Mouse (Mus musculus): ENCODE measurements around the gene Clec12b.

The Clec12b gene

GRCm38 (mm10) chr6:129385774-129386173, at the start of gene Clec12b:
Clec12b (minus strand) TSS chr6:129385874.
- DNase-seq, result no peak

- DNase-seq, result no peak
Measured at GRCm38 (mm10) chr6:129434239-129434638, 48.6 kb upstream of the Clec12b start.

GRCm38 (mm10) chr6:129427281-129427680, 41.6 kb upstream of the Clec12b start:
- no peak for DNase-seq

DNA sequence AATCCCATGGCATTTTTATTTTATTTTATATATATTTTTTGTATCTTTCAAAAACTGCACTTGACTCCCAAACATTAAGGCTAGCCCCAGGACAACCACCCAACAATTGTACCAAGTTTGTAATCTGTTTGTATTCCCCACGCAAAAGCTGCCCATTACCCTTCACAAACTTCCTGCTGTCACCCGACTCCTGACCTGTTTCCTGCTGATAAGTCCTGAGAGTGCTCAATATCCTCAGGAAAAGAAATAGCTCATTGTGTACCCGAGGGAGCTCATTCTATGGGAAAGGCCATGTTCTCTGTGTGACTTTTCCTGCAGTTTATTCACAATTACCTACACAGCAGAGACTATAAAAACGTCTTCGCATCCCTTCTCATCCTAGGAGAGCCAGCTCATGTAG, 40.1 kb upstream of the Clec12b start:
- peak; percentile 44 for DNase-seq

GRCm38 (mm10) chr6:129425217-129425616, 39.5 kb upstream of the Clec12b start:
- DNase-seq, result no peak

DNA sequence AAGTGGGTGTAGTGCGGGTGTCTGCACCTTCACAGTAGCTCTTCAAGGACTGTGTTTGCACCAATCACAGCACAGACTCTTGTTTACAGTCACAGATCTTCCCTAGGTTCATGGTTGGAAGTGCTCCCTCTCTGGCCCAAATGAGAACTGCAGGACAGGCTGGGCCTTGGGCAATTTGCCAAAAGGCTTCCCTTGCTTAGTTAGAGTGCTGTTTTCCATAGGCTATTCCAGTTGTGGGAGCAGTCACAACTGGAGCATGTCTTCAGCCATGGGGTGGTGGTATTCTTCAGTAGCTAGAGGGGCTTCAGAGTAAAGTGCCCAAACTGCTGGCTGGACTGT, 38.0 kb upstream of the Clec12b start:
- DNase-seq, result peak; percentile 81

DNA sequence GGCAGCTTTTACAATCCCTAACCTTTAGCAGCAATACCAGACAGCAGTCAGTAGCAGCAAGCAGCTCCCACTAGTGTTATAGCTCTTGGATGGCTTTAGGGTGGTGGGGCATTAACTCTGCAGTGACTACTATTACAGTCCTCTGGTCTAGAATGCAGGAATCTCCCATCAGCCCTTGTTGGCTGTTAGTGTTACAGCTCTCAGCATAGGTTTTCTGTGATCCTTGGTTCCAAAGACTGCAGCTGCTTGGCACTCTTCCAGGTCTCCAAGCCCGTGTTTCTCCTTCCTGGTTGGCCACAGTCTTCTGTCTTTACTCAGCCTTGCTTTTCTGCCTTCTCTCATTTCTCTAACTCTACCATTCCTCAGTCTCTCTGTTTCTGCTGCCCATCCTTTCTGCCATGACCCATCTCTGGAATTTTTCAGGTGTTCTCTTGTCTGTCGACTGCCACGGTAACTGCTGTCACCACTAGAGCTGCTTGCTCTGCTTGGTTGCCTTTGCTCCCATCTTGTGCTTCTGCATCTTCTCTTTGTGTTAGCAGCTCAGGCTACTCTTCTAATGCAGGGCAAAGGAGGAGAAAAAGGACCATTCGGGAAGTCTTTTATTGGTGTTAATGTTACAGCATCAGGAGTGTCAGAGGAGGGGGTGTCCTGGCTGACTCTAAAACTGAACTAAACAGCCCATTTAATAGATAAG, 37.5 kb upstream of the Clec12b start:
- DNase-seq, result peak; percentile 70

- no peak for DNase-seq
Measured at GRCm38 (mm10) chr6:129422311-129422710, 36.6 kb upstream of the Clec12b start.

DNA sequence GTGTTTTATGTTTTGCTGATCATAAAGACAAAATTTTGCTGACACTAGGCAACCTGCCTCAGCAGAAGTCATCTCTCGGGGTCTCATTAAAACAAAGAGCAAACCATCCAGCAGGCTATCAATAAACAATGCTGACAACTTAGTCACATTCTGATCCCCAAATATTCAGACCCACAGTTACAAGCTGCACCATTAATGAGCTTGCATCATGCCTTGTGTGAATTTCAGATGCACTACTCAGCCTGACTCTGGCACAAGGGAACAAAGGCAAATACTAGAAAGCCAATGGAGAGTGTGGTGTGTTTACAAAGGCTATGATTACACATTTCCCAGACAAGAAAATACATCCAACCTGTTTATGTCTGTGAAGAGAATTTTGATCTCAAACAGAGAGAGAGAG, 28.5 kb upstream of the Clec12b start:
- no peak for DNase-seq

DNA sequence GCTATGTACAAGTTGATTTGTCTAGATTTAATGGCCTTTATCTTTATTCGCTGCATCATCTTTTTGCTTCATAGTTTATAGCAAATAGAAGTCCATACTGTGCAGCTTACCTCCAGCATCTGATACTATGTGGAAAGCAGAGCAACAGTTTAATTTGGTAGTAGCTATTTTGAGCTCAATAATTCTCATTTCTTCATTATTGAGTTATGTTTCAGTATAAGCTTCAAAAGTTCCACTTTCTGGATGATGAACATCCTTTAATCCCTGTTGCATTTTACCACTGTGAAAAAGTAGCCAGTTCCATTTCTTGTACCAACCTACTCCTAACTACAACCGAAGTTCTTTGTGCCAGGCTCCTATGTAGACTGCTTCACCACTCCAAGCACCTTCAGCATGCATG, 22.9 kb upstream of the Clec12b start, which contains the start of gene Clec9a:
TSS of gene Clec9a (plus strand) at position 301 of the 400 bp plus-strand sequence.
- DNase-seq, result no peak

DNA sequence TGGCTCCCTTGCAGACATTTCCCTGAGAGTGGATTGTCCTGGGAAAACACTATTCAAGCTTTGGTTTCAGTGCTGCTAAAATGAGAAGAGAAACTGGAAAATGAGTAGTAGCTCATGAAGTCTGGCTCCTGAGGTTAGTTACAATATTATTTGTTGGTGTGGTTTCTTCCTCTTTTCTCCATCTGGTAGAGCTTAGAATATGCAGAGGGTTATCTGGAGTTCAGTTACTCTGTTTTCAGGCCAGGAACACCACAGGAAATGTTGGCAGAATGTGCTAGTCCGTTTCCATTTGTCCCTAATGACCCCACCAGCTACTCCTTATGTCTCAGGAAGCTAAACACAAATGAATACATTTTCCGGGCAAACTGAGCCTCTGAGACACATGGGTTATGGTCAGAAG, 21.6 kb upstream of the Clec12b start:
- DNase-seq, result peak; percentile 13

- no peak for DNase-seq
Measured at GRCm38 (mm10) chr6:129405999-129406398, 20.3 kb upstream of the Clec12b start.

DNA sequence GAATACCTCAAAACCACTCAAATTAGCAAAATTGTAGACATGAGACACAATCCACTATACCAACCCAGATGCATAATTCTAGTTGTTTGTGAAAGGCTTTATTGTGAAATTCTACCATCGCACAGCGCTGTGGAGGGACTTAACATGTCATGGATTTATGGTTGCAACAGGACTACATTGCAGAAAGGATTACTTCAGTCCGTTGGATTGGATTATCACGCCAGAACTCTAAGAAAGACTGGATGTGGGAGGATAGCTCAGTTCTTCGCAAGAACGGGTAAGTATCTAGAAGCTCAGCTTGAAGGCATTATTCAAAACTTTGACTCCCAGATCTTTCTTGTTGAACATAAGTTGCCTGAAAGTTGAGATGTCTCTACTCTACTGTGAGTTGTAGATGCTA, 17.7 kb upstream of the Clec12b start:
- no peak for DNase-seq

DNA sequence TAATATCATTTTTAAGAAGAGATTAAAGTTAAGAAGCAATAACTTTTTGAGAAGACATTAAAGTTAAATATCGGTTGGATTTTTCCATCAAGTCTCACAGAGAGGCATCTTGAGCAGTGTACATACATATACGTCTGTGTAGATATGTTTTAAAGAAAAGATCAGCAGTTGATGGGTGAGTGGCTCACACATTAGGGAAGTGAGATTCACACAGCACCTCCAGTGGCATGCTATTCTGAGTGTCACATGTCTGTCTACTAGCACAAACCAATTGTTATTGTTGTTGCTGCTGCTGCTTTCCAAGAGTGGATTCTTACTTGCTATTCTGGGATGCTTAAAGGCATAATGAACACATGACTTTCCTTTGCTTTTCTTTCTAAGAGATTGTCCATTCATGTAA, 16.7 kb upstream of the Clec12b start:
- no peak for DNase-seq

- peak; percentile 72 for DNase-seq
Measured at GRCm38 (mm10) chr6:129399945-129400344, 14.3 kb upstream of the Clec12b start.

DNA sequence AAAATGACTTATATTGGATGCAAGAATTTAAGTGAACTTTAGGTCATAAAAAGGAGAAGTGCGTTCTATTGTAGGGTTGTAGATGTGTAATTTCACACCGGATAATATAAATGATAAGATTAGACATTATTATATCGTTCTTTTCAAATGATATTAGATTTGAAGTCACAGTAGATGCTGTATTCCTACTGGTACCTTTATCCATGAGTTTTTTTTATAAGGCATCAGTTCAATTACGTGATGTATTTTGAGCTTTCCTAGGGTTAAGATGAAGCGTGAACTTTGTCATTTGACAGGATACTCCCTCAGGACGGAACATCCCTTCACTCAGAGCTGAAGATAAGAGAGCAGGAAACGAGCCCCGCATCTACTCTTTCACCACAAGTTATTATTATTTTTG, 11.3 kb upstream of the Clec12b start, which contains the start of gene Clec1b:
TSS of gene Clec1b (plus strand) at position 301 of the 400 bp plus-strand sequence.
- DNase-seq, result no peak

DNA sequence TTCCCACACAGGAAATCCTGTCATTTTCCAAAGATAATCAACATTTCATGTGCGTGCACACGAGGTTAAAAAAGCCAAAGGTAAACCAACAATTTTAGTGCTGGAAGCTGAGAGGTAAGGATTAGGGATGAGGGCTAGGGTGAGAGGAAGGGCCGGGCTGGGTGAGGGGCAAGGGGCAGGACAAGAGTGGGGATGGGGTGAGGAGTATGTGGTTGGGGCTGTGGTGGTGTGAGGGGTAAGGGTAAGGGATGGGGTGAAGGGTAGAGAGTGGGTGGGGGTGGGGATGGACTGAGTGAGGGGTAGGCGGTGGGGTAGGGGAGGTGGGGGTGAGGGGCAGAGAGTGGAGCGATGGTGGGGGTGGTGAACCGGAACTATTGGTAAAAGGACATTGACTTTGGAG, 8.1 kb upstream of the Clec12b start:
- no peak for DNase-seq

DNA sequence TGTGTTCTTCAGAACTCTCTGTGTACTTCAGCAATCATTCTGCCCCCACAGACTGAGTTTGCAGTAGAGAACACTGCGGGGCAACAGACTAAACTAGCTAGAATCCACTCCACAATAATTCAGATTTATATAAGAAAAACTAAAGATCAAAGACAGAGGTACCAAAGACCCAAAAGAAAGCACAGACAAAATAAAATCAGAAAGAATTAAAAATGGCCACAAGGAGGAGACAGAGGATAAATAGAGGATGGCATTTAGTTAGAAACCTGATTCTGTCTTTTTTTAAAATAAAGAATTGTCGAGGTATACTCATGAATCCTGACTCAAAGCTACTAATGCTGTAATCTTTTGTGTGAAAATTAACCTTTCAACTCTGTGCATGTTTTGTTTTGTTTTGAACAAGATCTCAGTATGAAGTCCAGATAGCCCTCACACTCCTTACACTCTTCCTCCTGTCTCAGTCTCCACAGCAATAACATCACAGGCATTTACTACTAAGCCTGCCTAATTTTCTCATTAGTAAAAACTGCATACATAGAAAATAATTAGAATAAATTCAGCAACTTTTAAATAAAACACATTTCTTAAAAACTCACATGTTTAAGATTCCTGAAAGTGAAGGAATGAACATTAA, 7.5 kb upstream of the Clec12b start:
- no peak for DNase-seq

GRCm38 (mm10) chr6:129385000-129385399, 674 bp downstream of the Clec12b start:
- DNase-seq, result no peak

DNA sequence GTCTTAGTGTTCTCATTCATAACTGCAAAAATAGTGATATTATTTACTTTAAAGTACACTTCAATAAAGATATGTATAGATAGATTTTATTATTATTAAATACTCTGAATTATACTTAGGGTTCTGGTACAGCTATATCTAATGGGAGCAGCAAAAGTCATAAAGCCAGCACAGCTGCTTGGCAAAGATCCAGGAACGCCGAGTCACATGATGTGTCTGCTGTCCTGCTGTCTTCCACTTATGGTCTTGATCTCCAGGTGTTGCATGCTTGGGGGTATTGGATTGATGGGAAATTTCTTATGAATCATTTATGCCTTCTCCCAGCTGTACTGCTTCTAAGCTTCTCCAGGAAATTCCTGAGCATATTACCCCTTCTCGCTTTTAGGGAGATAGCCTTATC, 2.2 kb downstream of the Clec12b start:
- DNase-seq, result peak; percentile 46

- DNase-seq, result no peak
Measured at GRCm38 (mm10) chr6:129381736-129382135, 3.9 kb downstream of the Clec12b start.

DNA sequence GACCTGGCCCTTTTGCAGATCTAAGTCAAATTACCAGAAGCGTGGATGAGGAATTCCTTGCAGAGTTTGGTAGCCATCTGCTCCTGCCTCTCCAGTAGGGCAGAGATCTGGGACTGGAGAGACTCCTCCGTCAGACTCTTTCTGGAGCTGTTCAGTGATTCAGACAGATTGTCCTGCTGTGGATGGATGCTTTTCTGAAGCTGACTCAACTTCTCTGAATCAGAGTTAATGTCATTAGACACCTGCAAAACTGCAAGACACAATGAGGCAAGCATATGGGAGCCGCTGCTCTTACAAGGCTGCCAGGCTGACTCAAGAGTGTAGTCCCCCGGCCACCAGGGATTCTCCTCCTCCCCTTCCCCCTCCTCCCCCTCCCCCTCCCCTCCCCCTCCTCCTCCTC, 5.2 kb downstream of the Clec12b start:
- no peak for DNase-seq

DNA sequence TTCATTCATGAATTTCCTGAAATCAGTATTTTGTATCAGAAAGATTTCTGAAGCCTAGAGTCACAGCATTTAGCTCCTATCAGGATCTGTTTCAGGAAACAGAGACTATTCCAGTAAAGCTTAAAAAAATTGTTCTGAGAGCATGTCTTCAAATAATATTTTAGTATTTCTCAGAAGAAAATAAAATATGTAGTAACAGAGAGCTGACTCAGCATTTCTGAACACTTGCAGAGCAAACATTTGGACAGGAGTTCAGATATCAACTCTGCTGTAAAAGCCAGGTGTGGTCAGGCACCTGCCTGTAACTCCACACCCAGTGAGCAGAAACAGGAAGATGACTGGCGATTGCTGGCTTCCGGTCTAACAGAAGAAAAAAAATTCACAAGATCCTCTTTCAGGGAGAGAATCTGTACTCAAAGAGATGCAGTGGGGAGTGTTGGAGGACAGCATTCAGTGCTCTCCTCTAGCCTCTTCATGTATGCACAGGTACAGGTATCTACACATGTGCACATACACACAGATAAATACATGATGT, 10.7 kb downstream of the Clec12b start:
- DNase-seq, result no peak

DNA sequence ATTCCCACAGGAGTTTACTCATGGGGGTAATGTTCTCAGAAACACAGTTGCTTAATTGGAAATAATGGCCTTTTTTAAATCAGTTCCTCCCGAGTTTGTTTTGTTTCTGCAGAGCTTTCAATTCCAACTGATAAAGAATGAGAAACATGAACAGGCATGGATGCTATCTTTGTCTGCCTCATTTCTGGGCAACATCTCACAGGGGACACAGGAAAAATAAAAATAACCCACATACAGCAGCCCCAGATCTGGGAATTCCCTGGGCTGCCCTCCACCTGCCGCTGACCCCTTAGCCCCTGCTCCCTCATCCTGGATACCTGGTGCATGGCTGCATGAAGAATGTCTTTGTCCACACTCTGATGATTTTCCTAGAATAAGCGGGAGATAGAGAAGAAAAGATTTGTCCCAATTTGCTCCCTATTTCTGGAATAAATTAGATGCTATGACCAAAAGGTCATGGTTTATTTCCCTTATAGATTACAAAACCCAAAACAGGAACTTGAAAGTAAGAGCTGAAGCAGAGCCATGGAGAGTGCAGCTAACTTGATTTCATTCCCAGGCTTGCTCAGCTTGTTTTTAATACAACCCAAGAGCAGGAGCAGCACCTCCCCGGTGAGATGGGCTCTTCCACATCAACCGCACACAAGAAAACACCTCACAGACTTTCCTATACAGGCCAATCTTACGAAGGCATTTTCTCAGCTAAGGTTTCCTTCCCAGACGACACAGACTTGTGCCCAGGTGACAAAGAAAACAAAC, 16.1 kb downstream of the Clec12b start:
- no peak for DNase-seq
